Mouse (Mus musculus) ovary, postnatal 10 days (tissue): Measurements from ENCODE around the gene Camp.
A peak's percentile ranks its signal among the peaks of the same experiment; 100 is the strongest.

Experiments used
- DNase-seq: peaks from one replicate; pipeline ENCODE4 v3.0.0; 2022; ENCODE audit warnings: low spot score

Gene Camp

DNA sequence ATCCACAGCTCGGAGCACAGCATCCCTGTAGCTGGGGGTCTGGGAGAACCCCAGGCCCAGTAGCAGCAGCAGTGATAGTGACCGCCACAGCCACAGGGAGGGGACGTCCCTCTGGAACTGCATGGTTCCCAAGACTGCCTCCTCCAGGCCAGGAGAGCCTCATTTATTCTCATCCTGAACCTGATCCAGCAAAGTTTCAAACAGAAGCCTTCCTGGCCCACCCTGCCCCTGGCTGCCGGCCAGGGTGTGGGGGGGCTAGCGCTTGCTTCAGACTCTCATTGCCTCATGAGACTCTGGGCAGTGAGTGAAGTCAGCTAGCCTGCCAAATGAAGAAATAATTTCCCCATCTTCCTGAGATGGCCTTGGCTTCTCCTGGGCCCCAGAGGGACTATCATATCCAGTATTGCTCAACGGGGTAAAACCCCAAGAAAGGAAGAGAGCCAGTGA is at the start of gene Camp:
Gene Camp, minus strand, starts transcription at position 306 of the 447 bp plus-strand sequence.
- DNase-seq, result peak; percentile 34

DNA sequence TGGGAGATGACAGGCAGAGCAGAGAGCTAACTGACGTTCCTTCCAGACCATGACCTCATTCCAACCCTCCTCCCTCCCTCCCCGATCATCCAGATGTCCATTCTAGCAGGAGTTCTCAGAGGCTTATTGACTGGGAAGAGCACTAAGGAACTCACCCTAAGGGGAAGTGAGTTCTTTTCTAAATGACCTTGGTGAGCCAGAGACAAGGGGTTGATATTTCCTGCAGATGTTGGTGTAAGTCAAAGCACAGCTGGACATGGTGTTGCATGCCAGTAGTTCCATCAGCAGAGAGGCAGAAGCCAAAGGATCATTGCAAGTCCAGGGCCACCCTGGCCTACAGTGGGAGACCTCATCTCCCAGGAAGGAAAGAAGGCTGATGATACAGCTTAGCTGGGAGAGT is 48.6 kb upstream of the Camp start:
- DNase-seq, result no peak

DNA sequence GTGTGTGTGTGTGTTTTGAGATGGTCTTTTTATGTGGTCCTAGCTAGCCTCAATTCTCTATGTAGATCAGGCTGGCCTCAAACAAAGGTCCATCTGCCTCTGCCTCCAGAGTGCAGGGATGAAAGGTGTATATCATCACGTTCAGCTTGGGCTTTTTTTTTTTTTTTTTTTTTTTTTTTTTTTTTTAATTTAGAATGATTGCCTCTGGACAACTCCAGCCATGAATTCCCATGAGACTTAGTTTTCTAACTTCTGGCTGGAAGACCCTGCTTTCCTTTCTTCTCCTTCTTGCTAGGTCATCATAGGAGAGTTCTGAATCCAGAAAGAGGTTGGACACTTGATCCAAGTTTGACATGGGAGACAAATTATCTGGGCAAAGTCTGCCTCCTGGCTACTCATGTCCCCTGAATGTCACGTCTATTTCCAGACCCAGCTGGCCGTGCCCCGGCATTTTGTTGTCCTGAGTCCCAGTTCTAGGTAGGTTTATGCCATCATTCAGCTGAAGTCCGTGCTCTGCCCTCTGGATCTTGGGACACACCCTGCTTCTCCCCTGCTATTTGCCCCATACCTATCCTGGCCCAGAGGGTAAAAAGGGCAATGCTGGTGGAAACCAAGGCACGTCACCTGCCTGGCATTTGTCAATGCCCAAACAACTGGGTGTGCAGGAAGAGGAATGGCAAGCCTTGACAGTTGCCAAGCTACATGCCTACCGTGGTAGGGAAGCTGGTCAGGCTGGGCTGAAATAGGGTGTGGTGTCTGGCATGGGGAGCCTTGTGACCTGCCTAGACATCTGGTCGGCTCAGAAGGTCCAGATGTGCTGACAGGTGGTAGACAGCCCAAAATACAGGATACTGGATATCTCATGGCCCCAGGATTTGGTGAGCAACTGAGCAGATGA is 47.1 kb upstream of the Camp start:
- no peak for DNase-seq

DNA sequence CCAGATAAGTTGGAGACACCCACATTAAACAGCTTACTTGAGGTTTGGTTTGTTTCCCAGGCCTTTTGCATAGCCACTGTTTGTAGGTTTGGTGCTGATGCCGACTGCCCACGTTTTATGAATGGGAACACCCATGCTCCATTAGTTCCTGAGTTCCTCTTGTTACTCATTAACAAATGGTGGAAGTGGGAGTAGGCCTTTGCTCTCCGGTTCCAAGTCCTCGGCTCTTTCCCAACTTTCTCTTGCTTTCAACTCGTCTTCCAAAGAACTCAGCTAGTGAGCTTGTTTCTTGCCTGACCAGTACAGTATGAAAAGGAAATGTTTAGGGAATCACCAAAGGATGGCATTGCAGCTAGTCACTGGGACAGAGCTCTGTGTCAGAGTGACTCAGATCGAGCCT is 46.2 kb upstream of the Camp start:
- no peak for DNase-seq

DNA sequence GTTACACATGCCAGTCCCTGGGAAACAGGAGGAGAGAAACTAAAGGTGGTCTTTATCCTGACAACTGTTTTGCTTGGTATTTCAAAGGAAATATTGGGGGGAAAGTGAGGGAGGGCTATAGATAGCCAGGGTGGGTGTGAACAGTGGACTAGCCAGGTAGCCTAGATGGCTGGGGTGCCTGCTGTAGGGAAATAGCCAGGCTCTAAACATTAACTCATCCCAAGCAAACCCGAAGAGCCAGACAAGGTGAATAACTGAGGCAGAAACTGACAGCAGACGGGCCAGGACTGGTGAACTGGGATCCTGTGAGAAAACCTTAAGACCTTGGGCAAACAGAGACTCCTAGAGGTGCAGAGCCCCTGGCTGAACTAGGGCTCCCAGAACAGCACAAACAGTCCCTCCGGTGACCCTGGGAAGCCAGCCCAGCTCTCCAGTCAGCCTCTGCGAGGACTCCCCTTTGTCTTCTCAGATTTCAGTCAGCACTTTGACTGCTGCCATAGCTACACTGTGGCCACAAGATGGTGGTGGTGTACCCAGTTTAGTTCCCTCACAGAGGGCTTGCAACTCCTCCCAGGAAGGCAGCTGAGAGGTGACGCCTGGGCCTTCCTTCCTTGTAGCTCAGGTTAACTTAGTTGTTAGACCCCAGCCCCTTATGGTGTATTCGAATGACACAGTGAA is 45.1 kb upstream of the Camp start:
- DNase-seq, result no peak

DNA sequence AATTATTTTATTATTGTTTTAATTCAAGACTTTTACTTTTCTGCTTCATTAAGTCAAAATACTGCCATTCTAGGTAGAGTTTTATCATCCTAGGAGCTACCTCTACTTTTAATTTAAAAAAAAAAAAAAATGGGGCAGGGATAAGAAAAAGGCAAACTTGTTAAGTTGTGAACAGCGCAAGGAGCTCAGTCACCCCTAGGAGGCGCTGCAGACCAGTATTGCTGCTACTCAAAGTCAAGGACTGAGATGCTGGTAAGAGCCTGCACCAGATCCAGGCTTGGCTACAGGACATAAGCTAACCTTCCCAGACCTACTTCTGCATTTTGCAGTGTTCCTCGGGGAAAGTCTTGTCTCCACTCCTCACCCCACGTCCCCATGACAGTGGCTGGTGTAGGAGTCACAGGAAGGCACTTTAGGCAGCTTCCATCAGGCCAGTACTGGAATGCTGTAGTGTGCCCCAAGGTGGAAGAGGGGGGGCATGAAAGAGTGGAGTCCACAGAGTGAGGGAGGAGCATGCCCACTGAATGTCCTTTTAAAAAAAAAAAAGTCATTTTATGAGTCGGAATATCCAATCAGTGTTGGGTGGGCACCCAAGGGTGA is 43.3 kb upstream of the Camp start:
- DNase-seq, result no peak

DNA sequence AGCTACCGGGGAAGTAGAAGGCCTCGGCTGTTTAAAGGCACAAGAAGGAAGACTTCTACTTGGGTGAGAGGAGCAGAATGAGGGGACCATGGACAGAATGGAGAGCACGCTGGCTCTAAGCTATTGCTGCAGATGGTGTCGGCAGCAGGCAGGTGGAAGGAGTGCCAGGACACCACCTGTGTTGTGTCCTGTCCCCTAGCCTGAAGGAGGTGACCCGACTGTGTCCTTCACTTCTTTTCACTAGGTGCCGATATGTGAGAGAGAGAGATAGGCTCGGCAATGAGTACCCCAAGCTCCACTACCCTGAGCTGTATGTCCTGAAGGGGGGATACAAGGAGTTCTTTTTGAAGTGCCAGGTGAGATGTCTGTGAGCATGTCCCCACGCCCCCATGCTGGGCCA is 42.1 kb upstream of the Camp start:
- no peak for DNase-seq

DNA sequence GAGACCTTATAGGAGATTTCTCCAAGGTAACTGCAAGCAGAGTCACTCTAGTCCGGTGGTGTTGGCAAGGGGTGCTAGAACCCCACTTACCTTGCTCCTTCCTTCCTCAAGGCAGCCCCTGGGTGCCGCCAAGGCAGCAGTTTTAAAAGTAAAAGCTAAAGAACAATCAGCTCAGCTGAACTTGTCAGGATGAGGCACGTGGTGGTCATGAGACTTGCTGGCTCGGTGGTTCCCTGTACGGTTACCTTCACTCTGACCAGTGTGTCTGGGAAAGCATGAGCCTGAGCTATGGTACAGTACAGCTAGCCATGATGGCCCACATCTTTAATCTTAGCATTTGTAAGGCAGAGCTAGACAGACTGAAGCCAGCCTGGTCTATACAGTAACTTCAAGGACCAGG is 37.9 kb upstream of the Camp start:
- DNase-seq, result no peak

DNA sequence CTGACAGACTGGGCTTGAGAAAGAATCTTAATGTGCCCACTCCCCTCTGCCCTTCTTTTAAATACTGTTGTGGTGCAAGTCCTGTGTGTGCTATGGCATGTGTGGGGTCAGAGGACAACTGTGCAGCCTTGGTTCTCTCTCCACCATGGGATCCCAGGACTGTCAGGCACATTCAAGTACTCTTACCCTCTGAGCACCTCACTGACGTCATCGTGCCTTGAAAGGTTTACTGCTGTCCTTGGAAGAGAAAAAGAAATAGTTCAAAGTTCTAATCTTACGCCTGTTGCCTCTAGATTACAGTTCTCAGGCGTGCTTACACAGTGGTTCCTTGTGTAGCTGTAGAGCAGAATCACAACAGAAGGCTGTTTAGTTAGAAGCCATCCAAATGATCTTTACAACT is 36.8 kb upstream of the Camp start:
- no peak for DNase-seq

DNA sequence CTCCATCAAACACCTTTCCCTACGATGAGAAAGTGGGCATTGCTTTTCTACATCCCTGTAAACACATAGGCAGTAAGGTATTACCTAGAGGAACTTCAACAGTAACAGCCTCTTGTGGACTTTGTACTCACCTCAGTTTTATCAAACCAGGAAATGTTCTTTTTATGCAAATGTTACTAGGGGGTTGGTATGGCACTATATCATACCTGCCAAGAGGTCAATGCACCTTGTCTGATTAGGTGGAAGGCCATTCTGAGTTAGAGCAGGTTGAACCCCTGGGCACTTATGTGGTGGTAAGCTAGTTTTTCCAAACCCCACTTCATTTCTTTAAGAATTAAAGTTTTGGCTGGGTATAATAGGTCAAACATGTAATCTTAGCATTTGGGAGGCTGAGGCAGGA is 29.9 kb upstream of the Camp start:
- no peak for DNase-seq

DNA sequence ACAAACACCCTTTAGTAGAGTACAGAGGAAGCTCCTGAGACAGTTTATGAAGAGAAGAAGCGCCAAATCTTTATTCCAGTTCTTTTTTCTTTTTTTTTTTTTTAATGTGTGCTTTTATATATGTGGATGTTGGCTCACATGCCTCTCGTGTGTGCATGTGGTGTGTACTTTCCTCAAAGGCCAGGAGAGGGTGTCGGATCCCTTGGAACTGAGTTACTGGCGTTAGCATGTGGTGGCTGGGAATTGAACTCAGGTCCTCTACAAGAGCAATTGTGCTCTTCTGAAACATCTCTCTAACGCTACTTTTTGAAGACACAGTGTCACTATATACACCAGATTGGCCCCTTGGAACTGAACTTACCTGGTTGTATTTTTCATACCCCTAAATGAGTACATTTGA is 28.2 kb upstream of the Camp start:
- DNase-seq, result no peak

DNA sequence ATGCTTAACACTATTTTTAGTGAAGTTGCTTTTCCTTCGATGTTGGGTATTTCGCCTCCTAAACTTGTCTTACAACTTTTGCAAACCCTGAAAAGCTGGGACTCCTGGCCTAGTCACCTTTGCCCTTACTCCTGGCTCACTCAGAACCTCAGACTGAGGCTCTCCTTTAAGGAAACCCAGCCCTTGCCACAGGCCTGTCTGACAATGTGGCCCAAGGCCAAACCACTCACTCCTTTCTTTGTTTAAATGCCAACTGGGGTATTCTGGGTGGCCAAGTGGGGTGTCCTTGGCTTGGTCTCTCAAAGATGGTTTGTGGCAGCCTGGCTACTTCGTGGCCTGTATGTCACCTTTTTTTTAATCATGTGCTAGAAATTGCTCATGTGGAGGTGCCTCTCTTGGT is 27.3 kb upstream of the Camp start:
- no peak for DNase-seq

DNA sequence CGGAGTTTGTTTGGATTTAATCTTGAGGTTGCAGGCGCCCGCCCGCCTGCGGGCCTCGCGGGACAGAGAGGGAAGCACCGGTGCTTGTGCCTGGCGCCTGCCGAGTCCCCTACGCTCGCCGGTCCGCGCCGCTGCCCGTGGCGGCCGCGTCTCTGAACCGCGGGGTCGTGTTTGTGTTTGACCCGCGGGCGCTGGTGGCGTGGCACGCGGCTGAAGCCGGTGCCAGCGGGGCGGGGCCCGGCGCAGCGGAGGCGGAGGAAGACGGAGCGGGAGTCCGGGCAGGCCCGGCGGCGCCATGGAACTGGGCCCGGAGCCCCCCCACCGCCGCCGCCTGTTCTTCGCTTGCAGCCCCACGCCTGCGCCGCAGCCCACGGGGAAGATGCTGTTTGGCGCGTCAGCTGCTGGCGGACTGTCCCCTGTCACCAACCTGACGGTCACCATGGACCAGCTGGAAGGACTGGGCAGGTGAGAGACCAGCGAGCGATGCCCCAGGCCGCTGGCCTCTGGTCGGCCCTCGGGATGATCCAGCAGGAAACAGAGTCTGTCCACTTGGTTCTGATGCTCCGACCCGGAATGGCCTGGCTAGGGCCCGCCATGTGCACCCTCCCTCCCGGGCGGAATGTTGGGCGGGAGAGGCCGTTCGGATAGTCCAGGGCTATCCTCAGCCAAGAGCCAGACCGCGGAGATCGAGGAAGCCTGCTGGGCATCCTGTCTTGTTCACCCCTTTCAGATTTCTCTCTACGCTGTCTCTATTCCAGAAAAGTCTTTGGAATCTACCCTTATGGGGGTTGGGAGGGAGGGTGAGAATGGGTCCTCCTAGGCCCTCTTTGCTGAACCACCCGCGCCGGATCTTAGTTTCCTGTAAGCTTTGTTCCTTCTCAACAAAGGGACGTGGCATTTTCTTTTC is 26.5 kb upstream of the Camp start:
- DNase-seq, result no peak

DNA sequence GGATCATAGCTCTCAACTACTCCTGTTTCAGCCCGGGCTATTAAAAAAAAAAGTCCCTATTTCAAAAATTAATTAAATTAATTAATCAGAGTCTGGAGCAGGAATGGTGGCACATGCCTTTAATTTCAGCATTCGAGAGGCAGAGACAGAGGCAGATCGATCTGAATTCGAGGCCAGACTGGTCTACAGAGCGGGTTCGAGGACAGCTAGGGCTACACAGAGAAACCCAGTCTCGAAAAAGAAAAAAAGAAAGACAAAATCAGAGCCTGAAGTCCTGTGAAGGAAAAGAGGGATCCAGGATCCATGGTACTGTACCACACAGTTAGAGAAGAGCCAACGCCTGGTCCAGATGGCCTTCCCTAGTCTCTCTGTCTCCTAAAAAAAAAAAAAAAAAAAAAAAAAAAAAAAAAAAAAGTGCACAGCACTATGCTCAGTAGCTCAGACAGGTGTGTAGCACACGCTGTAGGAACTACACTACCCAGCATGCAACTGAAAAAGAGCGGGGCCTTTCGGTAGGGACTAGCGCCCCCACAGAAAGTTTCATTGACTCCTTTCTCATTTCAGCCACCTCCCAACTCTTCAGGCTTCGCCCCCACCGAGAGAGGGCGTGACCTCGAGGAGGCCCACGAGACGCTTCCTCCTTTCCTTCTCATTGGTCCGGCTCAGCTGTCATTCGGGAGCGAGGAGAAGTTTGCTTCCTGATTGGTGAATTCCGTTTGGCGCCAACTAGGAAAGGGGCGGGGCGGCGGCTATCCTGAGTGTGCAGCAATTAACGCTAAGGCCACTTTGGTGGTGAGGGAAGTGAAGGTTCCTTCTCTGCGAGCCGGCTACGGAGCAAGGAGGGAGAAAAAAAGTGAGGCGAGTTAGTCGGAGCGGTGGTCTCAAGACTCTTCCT is 25.6 kb upstream of the Camp start, which contains the start of gene Cdc25a:
Gene Cdc25a, plus strand, starts transcription at position 783 of the 895 bp plus-strand sequence.
- peak; percentile 89 for DNase-seq

DNA sequence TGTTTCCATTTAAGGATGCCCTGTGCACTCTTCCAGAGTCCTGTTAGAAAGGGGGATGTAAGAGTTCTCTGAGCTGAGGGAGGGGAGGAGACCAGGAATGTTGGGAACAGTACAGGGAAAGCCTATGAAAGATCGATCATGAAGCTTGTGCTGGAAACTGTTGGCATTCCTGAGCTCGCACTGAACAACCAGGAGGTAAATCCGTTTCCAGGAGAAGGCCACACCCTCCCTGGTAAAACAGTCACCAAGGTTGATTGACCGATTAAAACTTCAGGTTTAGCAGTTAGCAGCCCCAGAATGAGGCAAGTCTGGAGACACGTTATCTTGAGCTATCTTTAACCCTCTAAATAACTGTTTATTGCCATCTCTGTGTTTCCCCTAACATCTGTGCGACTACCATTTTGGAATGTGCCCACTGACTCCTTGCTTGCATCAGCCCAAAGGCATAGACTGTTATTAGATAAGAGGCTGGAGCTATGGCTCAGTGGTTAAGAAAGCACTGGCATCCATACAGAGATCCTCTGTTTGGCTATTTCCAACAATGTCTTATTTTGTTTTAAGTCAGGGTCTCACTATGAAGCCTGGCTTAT is 21.7 kb upstream of the Camp start:
- no peak for DNase-seq

DNA sequence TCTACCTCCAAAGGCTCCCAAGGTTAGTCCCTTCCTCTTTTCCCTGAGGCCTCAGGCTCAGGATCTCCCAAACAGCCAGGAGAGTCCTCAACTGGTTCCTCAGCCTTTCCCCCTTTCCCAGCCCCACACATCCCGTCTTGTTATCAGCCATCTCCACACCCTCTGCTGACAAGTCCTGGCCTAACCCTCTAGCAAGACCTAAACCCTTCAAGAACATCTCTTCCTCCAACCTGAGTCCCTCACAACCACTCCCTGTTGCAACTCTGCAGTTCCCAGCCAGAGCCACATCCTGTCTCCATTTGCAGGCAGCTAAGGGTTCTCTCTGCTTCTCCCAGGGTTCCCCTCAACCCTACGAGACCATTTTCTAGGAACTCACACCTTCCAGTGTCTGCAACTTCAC is 16.8 kb upstream of the Camp start:
- no peak for DNase-seq

DNA sequence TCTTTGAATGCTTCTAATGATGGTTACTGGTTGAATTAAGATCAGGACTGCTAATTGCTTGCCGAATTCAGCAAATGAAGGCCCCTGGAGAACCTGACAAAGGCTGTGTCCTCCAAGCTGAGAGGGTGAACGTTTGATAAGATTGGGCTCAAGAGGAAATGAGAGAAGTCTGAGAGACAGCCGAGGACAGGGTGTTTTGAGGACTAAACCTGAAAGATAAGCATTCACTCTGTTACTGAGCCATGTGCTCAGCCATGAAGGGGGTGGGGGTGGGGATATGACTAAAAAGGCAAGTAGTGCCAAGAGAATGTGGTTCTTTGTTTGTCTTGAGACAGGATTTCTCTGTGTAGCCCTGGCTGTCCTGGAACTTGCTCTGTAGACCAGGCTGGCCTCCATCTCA is 13.7 kb upstream of the Camp start:
- DNase-seq, result no peak

DNA sequence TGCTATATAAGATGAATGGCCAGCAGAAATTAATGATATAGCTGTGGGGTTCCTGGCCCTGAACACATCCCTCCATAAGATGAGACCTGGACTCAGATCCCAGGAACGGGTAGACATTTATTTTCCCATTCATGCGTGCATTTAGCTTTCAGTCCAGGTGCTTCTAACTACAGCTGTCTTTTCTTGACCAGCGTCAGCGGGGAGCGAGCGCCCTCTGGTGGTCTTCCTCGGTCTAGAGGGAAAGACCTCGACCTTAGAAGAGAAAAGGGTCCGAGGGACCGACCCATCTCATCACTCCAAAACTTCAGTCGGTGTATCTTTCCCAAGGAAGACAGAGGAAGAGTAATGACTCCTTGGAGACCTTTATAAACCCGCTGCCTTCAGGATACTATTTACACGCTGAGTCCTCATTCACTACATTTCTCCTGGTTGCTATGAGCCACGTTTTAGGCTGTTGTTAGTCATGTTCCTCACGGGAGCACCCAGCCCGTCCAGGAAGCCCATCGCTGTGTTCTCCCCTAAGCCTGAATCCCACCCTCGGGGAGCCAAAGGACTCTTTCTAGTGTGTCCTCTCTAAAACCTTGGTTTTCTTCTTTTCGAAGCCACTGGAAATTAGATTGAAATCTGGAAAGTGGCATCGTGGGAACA is 13.1 kb upstream of the Camp start:
- peak; percentile 69 for DNase-seq

DNA sequence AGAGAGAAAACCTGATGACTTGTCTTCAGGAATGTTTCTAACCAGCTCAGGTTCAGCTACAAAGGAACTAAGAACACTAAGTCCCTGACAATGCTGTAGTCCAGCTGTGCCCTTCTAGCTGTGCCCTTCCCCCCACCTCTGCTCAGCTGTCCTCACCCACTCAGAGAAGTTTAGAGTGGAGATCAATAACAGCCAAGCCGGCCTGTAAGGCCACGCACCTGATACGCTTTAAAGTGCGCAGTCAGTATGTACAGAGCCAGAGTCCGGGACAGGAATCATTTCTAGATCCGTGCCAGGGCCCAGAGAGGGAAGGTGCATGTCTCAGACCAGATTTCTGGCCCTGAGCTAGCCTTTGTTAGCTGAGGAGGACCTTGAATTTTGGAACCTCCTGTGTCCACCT is 6.5 kb upstream of the Camp start:
- no peak for DNase-seq

DNA sequence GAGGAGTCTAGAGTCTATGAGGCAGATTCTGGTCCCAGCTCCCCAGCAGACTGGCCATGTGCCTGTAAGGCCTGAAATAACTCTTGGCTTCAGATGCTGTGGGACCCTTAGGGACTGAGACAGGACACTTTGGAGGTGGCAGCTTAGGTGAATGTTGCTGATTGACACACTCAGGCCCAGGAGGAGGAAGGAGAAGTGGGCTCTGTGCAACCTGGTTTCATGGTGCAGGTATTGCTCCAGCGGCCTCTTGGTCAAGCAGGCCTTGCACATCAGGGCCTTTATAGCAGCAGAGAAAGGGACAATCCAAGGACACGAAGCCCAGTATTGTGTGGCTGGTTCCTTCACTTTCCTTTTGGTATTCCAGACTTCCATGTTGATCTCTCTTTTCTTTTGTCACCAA is 4.9 kb upstream of the Camp start:
- DNase-seq, result no peak
